Mouse (Mus musculus) MEL (cell line): ENCODE results near the gene Plcb1. TPM values are rescaled to one million over a fixed set of nuclear protein-coding genes. Genes with fewer than 3 reads are reported as not detected.

Source experiments
- DNase-seq: peaks from one replicate; pipeline ENCODE4 v3.0.0; 2011; ENCODE audit warnings: low read depth, low spot score
- H3K27ac ChIP-seq: 2 replicates; pipeline ENCODE4 v1.5.1; 2012; ENCODE audit warnings: low read depth, mild to moderate bottlenecking, control low read depth, low read length, moderate library complexity; ENCODE audit not compliant: control insufficient read depth
- H3K27me3 ChIP-seq, 2 experiments: fragments of 150-350 bp in 1 of 2; sonication (generic) in 1 of 2; 2 replicates each; pipeline ENCODE4 v1.6.1; 2012; ENCODE audit warnings: low read length in 2 of 2, mild to moderate bottlenecking in 2 of 2, improper control_type of control experiment in 1 of 2, moderate library complexity in 1 of 2; ENCODE audit not compliant: insufficient read depth in 2 of 2, control insufficient read depth in 1 of 2
- H3K36me3 ChIP-seq, 2 experiments: 2 replicates each; pipeline ENCODE4 v1.6.1; 2012 to 2014; ENCODE audit warnings: low read length in 2 of 2, improper control_type of control experiment in 1 of 2, inconsistent platforms in 1 of 2, mild to moderate bottlenecking in 1 of 2; ENCODE audit not compliant: insufficient read depth in 2 of 2, control insufficient read depth in 1 of 2
- H3K4me1 ChIP-seq, 2 experiments: fragments of 150-350 bp in 1 of 2; sonication (generic) in 1 of 2; 2 replicates each; pipeline ENCODE4 v1.6.1; 2012; ENCODE audit warnings: low read length in 2 of 2, improper control_type of control experiment in 1 of 2, mild to moderate bottlenecking in 1 of 2; ENCODE audit not compliant: insufficient read depth in 2 of 2, control insufficient read depth in 1 of 2
- H3K4me3 ChIP-seq, 2 experiments: fragments of 150-350 bp in 1 of 2; sonication (generic) in 1 of 2; 2 replicates each; pipeline ENCODE4 v1.5.1; 2012; ENCODE audit warnings: low read depth in 2 of 2, low read length in 2 of 2, mild to moderate bottlenecking in 2 of 2, moderate library complexity in 2 of 2, control low read depth in 1 of 2, improper control_type of control experiment in 1 of 2; ENCODE audit not compliant: control insufficient read depth in 1 of 2, insufficient read depth in 1 of 2
- H3K79me2 ChIP-seq: 2 replicates; pipeline ENCODE4 v1.6.1; 2012; ENCODE audit warnings: mild to moderate bottlenecking, low read length, moderate library complexity; ENCODE audit not compliant: control insufficient read depth, poor library complexity, insufficient read depth
- H3K9ac ChIP-seq: 2 replicates; pipeline ENCODE4 v1.6.1; 2012; ENCODE audit warnings: low read depth, mild to moderate bottlenecking, control low read depth, low read length, moderate library complexity; ENCODE audit not compliant: control insufficient read depth, poor library complexity, severe bottlenecking
- H3K9me3 ChIP-seq: fragments of 150-350 bp; sonication (generic); replicated peaks from 2 replicates; pipeline ENCODE4 v1.6.1; 2012; ENCODE audit warnings: mild to moderate bottlenecking, low read length, improper control_type of control experiment, moderate library complexity; ENCODE audit not compliant: insufficient read depth
- BHLHE40 ChIP-seq: IDR thresholded peaks from 2 replicates; pipeline ENCODE4 v1.6.1; 2012; ENCODE audit warnings: low read depth, mild to moderate bottlenecking, inconsistent platforms, low read length, improper control_type of control experiment, borderline replicate concordance
- CHD1 ChIP-seq: IDR thresholded peaks from 2 replicates; pipeline ENCODE4 v1.6.1; 2012; ENCODE audit warnings: low read depth, mild to moderate bottlenecking, inconsistent platforms, low read length, improper control_type of control experiment
- CHD2 ChIP-seq: IDR thresholded peaks from 2 replicates; pipeline ENCODE4 v1.6.1; 2011; ENCODE audit warnings: low read length, improper control_type of control experiment
- CTCF ChIP-seq, 3 experiments: IDR thresholded peaks in 2 of 3; conservative IDR thresholded peaks in 1 of 3; 2 replicates each; pipeline ENCODE4 v1.5.1; 2011 to 2012; ENCODE audit warnings: low read length in 3 of 3, low read depth in 2 of 3, mild to moderate bottlenecking in 2 of 3, improper control_type of control experiment in 1 of 3, inconsistent platforms in 1 of 3, mixed read lengths in 1 of 3, moderate library complexity in 1 of 3; ENCODE audit not compliant: control insufficient read depth in 1 of 3, insufficient read depth in 1 of 3, poor library complexity in 1 of 3, severe bottlenecking in 1 of 3
- E2F4 ChIP-seq: IDR thresholded peaks from 2 replicates; pipeline ENCODE4 v1.6.1; 2011; ENCODE audit warnings: low read depth, low read length, improper control_type of control experiment, borderline replicate concordance
- ELF1 ChIP-seq: IDR thresholded peaks from 2 replicates; pipeline ENCODE4 v1.6.1; 2014; ENCODE audit warnings: low read depth, mild to moderate bottlenecking, inconsistent platforms, low read length, improper control_type of control experiment, moderate library complexity
- ETS1 ChIP-seq: IDR thresholded peaks from 2 replicates; pipeline ENCODE4 v1.6.1; 2012; ENCODE audit warnings: low read depth, mild to moderate bottlenecking, inconsistent platforms, low read length, improper control_type of control experiment, moderate library complexity
- GABPA ChIP-seq: IDR thresholded peaks from 2 replicates; pipeline ENCODE4 v1.6.1; 2012; ENCODE audit warnings: low read depth, mild to moderate bottlenecking, inconsistent platforms, low read length, improper control_type of control experiment, moderate library complexity
- GATA1 ChIP-seq: IDR thresholded peaks from 2 replicates; pipeline ENCODE4 v1.6.1; 2011; ENCODE audit warnings: low read depth, low read length, improper control_type of control experiment
- JUND ChIP-seq: IDR thresholded peaks from 2 replicates; pipeline ENCODE4 v1.6.1; 2011; ENCODE audit warnings: low read depth, mild to moderate bottlenecking, improper control_type of control experiment, low read length
- MAFK ChIP-seq: IDR thresholded peaks from 2 replicates; pipeline ENCODE4 v1.6.1; 2011; ENCODE audit warnings: low read depth, mild to moderate bottlenecking, low read length, improper control_type of control experiment, borderline replicate concordance
- MAX ChIP-seq: IDR thresholded peaks from 2 replicates; pipeline ENCODE4 v1.6.1; 2011; ENCODE audit warnings: low read length, improper control_type of control experiment
- MAZ ChIP-seq: IDR thresholded peaks from 2 replicates; pipeline ENCODE4 v1.6.1; 2012; ENCODE audit warnings: low read depth, mild to moderate bottlenecking, inconsistent platforms, low read length, improper control_type of control experiment
- MEF2A ChIP-seq: IDR thresholded peaks from 2 replicates; pipeline ENCODE4 v1.6.1; 2014; ENCODE audit warnings: low read depth, mild to moderate bottlenecking, inconsistent platforms, low read length, improper control_type of control experiment; ENCODE audit not compliant: poor library complexity, insufficient replicate concordance, severe bottlenecking; ENCODE audit errors: extremely low read depth
- MXI1 ChIP-seq: IDR thresholded peaks from 2 replicates; pipeline ENCODE4 v1.6.1; 2011; ENCODE audit warnings: mild to moderate bottlenecking, low read depth, low read length, improper control_type of control experiment
- MYB ChIP-seq: IDR thresholded peaks from 2 replicates; pipeline ENCODE4 v1.6.1; 2011; ENCODE audit warnings: mild to moderate bottlenecking, low read depth, low read length, improper control_type of control experiment
- MYC ChIP-seq: IDR thresholded peaks from 2 replicates; pipeline ENCODE4 v1.6.1; 2011; ENCODE audit warnings: low read depth, mild to moderate bottlenecking, low read length, improper control_type of control experiment, moderate library complexity
- NELFE ChIP-seq: IDR thresholded peaks from 2 replicates; pipeline ENCODE4 v1.6.1; 2011; ENCODE audit warnings: low read depth, low read length, improper control_type of control experiment
- NRF1 ChIP-seq: IDR thresholded peaks from 2 replicates; pipeline ENCODE4 v1.6.1; 2014; ENCODE audit warnings: low read depth, mild to moderate bottlenecking, inconsistent platforms, low read length, improper control_type of control experiment, moderate library complexity; ENCODE audit not compliant: poor library complexity, insufficient read depth, severe bottlenecking
- POLR2AphosphoS2 ChIP-seq: IDR thresholded peaks from 2 replicates; pipeline ENCODE4 v1.6.1; 2011; ENCODE audit warnings: low read length, improper control_type of control experiment
- RAD21 ChIP-seq: IDR thresholded peaks from 2 replicates; pipeline ENCODE4 v1.6.1; 2011; ENCODE audit warnings: mild to moderate bottlenecking, low read depth, low read length, improper control_type of control experiment
- SIN3A ChIP-seq: IDR thresholded peaks from 2 replicates; pipeline ENCODE4 v1.6.1; 2012; ENCODE audit warnings: low read length, improper control_type of control experiment, inconsistent platforms
- TBP ChIP-seq: IDR thresholded peaks from 2 replicates; pipeline ENCODE4 v1.8.0; 2011; ENCODE audit warnings: low read depth, low read length, improper control_type of control experiment
- TCF12 ChIP-seq: IDR thresholded peaks from 2 replicates; pipeline ENCODE4 v1.6.1; 2014; ENCODE audit warnings: low read depth, mild to moderate bottlenecking, inconsistent platforms, low read length, improper control_type of control experiment, moderate library complexity
- UBTF ChIP-seq: IDR thresholded peaks from 2 replicates; pipeline ENCODE4 v1.6.1; 2012; ENCODE audit warnings: low read depth, mild to moderate bottlenecking, inconsistent platforms, low read length, improper control_type of control experiment, moderate library complexity, borderline replicate concordance; ENCODE audit not compliant: insufficient read depth
- USF2 ChIP-seq, 2 experiments: IDR thresholded peaks; 2 replicates each; pipeline ENCODE4 v1.6.1; 2011 to 2012; ENCODE audit warnings: improper control_type of control experiment in 2 of 2, low read length in 2 of 2, borderline replicate concordance in 1 of 2, inconsistent platforms in 1 of 2, low read depth in 1 of 2, mild to moderate bottlenecking in 1 of 2; ENCODE audit not compliant: insufficient read depth in 1 of 2
- ZC3H11A ChIP-seq: IDR thresholded peaks from 2 replicates; pipeline ENCODE4 v1.6.1; 2012; ENCODE audit warnings: low read depth, mild to moderate bottlenecking, inconsistent platforms, low read length, improper control_type of control experiment
- ZMIZ1 ChIP-seq: IDR thresholded peaks from 2 replicates; pipeline ENCODE4 v1.6.1; 2012; ENCODE audit warnings: low read depth, mild to moderate bottlenecking, inconsistent platforms, low read length, improper control_type of control experiment, moderate library complexity
- ZNF384 ChIP-seq: IDR thresholded peaks from 2 replicates; pipeline ENCODE4 v1.6.1; 2012; ENCODE audit warnings: low read depth, mild to moderate bottlenecking, inconsistent platforms, low read length, improper control_type of control experiment
- polyA plus RNA-seq, 2 experiments: library from polyadenylated mRNA; stranded (reverse) in 1 of 2; unstranded in 1 of 2; fragments of >175 nt in 1 of 2; fragments of >200 nt in 1 of 2; gene quantifications; 2 replicates each; pipeline versions ENCODE4 v1.2.1 to v1.2.4; 2012; ENCODE audit warnings: low replicate concordance in 2 of 2, low read depth in 1 of 2; ENCODE audit not compliant: insufficient read length in 2 of 2, insufficient read depth in 1 of 2, missing spikeins in 1 of 2
- total RNA-seq: library from RNA; depleted of rRNA; stranded (reverse); fragments of 300-350 nt; gene quantifications from 2 replicates; pipeline ENCODE4 v1.2.3, GENCODE M21; 2012

Gene Plcb1
- total and polyA plus RNA-seq, 3 experiments, result not detected

DNA sequence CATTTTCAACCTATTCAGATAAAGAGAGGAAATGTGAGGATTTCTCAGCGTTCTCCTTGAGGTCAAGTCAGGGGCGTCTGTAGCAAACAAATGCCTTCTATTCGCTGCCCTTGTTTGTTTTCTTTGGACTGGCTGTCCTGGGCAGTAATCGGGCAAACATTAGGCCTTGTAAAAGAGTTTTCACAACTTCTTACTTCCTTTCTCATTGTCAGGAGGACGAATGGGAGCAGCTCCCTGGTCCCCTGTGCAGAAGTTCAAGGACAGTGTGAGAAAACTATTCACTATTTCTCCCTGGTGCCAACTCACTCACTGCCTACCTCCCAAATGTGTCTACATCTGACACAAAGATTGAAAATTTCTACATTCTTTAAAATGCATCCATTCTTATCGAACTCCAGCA, 188.8 kb downstream of the Plcb1 start:
- no peak overlapping the region for H3K9ac ChIP-seq
- H3K36me3 ChIP-seq, result no peaks in the 10 kb centered on the region
- H3K4me3 ChIP-seq, result no peak overlapping the region
- H3K79me2 ChIP-seq, result no peaks in the 10 kb centered on the region
- TF ChIP-seq MAZ, result no peak
- no peak for TF ChIP-seq MAFK
- TF ChIP-seq ELF1, result no peak
- no peak for TF ChIP-seq USF2 (IDR thresholded peaks at IDR 0.05; ENCODE audit: borderline replicate concordance in 1 of 2, insufficient read depth in 1 of 2, low read depth in 1 of 2, low read length in 2 of 2)
- TF ChIP-seq JUND, result no peak
- no peak for TF ChIP-seq SIN3A
- no peak for TF ChIP-seq NRF1
- TF ChIP-seq ZNF384, result no peak
- no peak for TF ChIP-seq ETS1
- no peak for TF ChIP-seq RAD21
- no peak for TF ChIP-seq GABPA
- TF ChIP-seq NELFE, result no peak
- TF ChIP-seq BHLHE40, result no peak
- no peak for TF ChIP-seq MYC
- no peak for TF ChIP-seq POLR2AphosphoS2
- TF ChIP-seq UBTF, result no peak
- no peak for TF ChIP-seq TCF12
- no peak for TF ChIP-seq CHD2
- no peak for TF ChIP-seq MXI1
- no peak for TF ChIP-seq GATA1
- H3K4me1 ChIP-seq, result no peaks in the 10 kb centered on the region
- H3K9me3 ChIP-seq, result no peaks in the 10 kb centered on the region
- H3K27ac ChIP-seq, result no peak overlapping the region
- H3K27me3 ChIP-seq, result no peaks in the 10 kb centered on the region
- DNase-seq, result no peak

DNA sequence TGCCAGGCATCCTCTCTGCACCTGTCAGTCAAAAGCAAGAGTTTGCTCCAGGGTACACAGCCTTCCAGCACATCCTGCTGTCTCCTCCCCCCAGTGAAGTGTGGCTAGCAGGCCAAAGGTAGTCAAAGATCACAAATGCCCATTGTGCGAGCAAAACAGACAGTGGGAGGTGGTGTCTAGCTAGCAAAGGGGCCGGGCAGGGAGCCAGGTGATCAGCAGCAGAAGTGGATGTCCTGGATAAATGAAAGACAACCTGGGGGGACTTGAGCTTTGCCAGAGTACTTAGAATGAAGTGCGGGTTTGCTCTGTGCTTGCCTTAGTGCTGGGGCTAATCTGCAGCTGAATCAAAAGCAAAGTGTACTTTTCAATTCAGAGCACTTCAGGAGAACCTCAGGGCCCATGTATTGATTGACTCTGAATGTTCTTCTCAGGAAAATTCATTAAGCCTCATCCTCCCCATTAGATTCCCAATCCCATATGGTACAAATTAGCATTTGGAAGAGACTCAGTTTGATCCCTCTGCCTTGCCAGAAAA, 191.0 kb downstream of the Plcb1 start:
- H3K4me1 ChIP-seq, result no peaks in the 10 kb centered on the region
- TF ChIP-seq JUND (no peak), ZMIZ1 (no peak), CHD1 (no peak), MYC (no peak), MAX (no peak), GATA1 (no peak), USF2 (IDR thresholded peaks at IDR 0.05; ENCODE audit: borderline replicate concordance in 1 of 2, insufficient read depth in 1 of 2, low read depth in 1 of 2, low read length in 2 of 2) (no peak), ETS1 (no peak), ZC3H11A (no peak), MYB (no peak), TBP (no peak), E2F4 (no peak), MEF2A (no peak), CTCF (IDR thresholded peaks at IDR 0.05 in 2 of 3, conservative IDR thresholded peaks at IDR 0.05 in 1 of 3; ENCODE audit: control insufficient read depth in 1 of 3, insufficient read depth in 1 of 3, low read depth in 2 of 3, low read length in 3 of 3, poor library complexity in 1 of 3, severe bottlenecking in 1 of 3) (no peak), ZNF384 (no peak)
- H3K79me2 ChIP-seq, result no peaks in the 10 kb centered on the region
- no peak overlapping the region for H3K27ac ChIP-seq
- H3K9ac ChIP-seq, result no peak overlapping the region
- no peaks in the 10 kb centered on the region for H3K27me3 ChIP-seq
- no peaks in the 10 kb centered on the region for H3K36me3 ChIP-seq
- no peak for DNase-seq
- no peak overlapping the region for H3K4me3 ChIP-seq
- no peaks in the 10 kb centered on the region for H3K9me3 ChIP-seq
